Mouse (Mus musculus): ENCODE data around the gene Slc25a20.

DNA sequence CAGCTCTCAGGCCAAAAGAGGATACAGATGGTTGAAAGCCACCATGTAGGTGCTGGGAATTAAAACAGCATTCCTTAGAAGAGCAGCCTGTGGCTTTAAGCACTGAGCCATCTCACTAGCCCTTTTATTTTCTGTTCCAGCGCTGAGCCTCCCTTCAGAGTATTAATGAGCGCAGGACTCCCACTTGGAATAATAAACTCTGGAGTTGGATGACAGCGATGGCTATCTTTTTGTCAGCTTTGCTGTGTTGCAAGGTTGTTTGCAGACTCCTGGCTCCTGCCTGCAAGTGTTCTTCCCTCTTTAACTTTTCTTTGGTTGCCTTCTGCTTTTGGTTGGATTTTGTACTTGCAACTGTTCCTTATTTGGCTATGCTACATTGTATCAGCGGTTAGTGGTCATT is 32.1 kb downstream of the Slc25a20 start:
- no peak for TF ChIP-seq CTCF (IDR thresholded peaks at IDR 0.05)
- TF ChIP-seq POLR2A (IDR thresholded peaks at IDR 0.05; ENCODE audit: insufficient read depth, low read depth, low read length) = no peak
- TF ChIP-seq EP300 (IDR thresholded peaks at IDR 0.05; ENCODE audit: insufficient read depth, low read depth, low read length) = no peak
